Mouse (Mus musculus): ENCODE results near the gene Sel1l3. TPM values are rescaled to one million over a fixed set of nuclear protein-coding genes. Genes with fewer than 3 reads are reported as not detected.

Sel1l3 gene
- polyA plus RNA-seq, 1 experiment from 2014 or later: 2.1 TPM

- ATAC-seq (replicated peaks; ENCODE audit: insufficient number of reproducible peaks, low FRiP score, low TSS enrichment, low read depth): no peak
- H3K9me3 ChIP-seq (replicated peaks; ENCODE audit: control insufficient read depth, low read length): no peaks in the 10 kb centered on the region
Measured at GRCm38 (mm10) chr5:53108668-53109067, 105.1 kb downstream of the Sel1l3 start.

GRCm38 (mm10) chr5:53108026-53108425 is 105.7 kb downstream of the Sel1l3 start:
- no peak overlapping the region for H3K9ac ChIP-seq (replicated peaks; ENCODE audit: low read length)
- H3K4me1 ChIP-seq (ENCODE audit: control insufficient read depth, insufficient read depth, low read length): no peaks in the 10 kb centered on the region
- DNase-seq (ENCODE audit: low spot score) (no peak), ATAC-seq (replicated peaks; ENCODE audit: insufficient number of reproducible peaks, low FRiP score, low TSS enrichment, low read depth) (no peak)
- H3K27me3 ChIP-seq (ENCODE audit: control insufficient read depth, insufficient read depth, low read length): no peaks in the 10 kb centered on the region
- WGBS: 86% methylated on average over 9 of the region's 9 CpGs
- H3K27ac ChIP-seq (replicated peaks; ENCODE audit: low read depth, low read length): no peak overlapping the region
- H3K4me3 ChIP-seq (ENCODE audit: low read depth, low read length): no peak overlapping the region
- no peak overlapping the region for H3K4me2 ChIP-seq (ENCODE audit: low read depth, low read length)
- H3K9me3 ChIP-seq (replicated peaks; ENCODE audit: control insufficient read depth, low read length): no peaks in the 10 kb centered on the region
- H3K36me3 ChIP-seq (replicated peaks; ENCODE audit: control insufficient read depth, insufficient read depth, low read depth, low read length): no peaks in the 10 kb centered on the region

More at GRCm38 (mm10) chr5:53108668-53109067, 105.1 kb downstream of the Sel1l3 start:
- WGBS: 81% methylated on average over 1 of the region's 1 CpGs
- Histone ChIP-seq H3K4me1 (ENCODE audit: control insufficient read depth, insufficient read depth, low read length) (no peaks in the 10 kb centered on the region), H3K4me2 (ENCODE audit: low read depth, low read length) (no peak overlapping the region), H3K9ac (replicated peaks; ENCODE audit: low read length) (no peak overlapping the region), H3K27me3 (ENCODE audit: control insufficient read depth, insufficient read depth, low read length) (no peaks in the 10 kb centered on the region), H3K36me3 (replicated peaks; ENCODE audit: control insufficient read depth, insufficient read depth, low read depth, low read length) (no peaks in the 10 kb centered on the region), H3K4me3 (ENCODE audit: low read depth, low read length) (no peak overlapping the region), H3K27ac (replicated peaks; ENCODE audit: low read depth, low read length) (no peak overlapping the region)
- DNase-seq (ENCODE audit: low spot score): peak; percentile 19

GRCm38 (mm10) chr5:53106731-53107130 is 107.0 kb downstream of the Sel1l3 start:
- Histone ChIP-seq H3K4me3 (ENCODE audit: low read depth, low read length) (no peak overlapping the region), H3K4me2 (ENCODE audit: low read depth, low read length) (no peak overlapping the region), H3K9ac (replicated peaks; ENCODE audit: low read length) (no peak overlapping the region), H3K27me3 (ENCODE audit: control insufficient read depth, insufficient read depth, low read length) (no peaks in the 10 kb centered on the region), H3K4me1 (ENCODE audit: control insufficient read depth, insufficient read depth, low read length) (no peaks in the 10 kb centered on the region), H3K27ac (replicated peaks; ENCODE audit: low read depth, low read length) (no peak overlapping the region), H3K36me3 (replicated peaks; ENCODE audit: control insufficient read depth, insufficient read depth, low read depth, low read length) (no peaks in the 10 kb centered on the region), H3K9me3 (replicated peaks; ENCODE audit: control insufficient read depth, low read length) (no peaks in the 10 kb centered on the region)
- WGBS: 45% methylated on average over 4 of the region's 4 CpGs
- no peak for DNase-seq (ENCODE audit: low spot score)
- ATAC-seq (replicated peaks; ENCODE audit: insufficient number of reproducible peaks, low FRiP score, low TSS enrichment, low read depth): no peak

- DNase-seq (ENCODE audit: low spot score): no peak
- ATAC-seq (replicated peaks; ENCODE audit: insufficient number of reproducible peaks, low FRiP score, low TSS enrichment, low read depth): no peak
- 81% methylated on average over 4 of the region's 4 CpGs for WGBS
- Histone ChIP-seq H3K9me3 (replicated peaks; ENCODE audit: control insufficient read depth, low read length) (no peaks in the 10 kb centered on the region), H3K4me3 (ENCODE audit: low read depth, low read length) (no peak overlapping the region), H3K27me3 (ENCODE audit: control insufficient read depth, insufficient read depth, low read length) (no peaks in the 10 kb centered on the region), H3K9ac (replicated peaks; ENCODE audit: low read length) (no peak overlapping the region), H3K4me2 (ENCODE audit: low read depth, low read length) (no peak overlapping the region), H3K4me1 (ENCODE audit: control insufficient read depth, insufficient read depth, low read length) (no peaks in the 10 kb centered on the region), H3K27ac (replicated peaks; ENCODE audit: low read depth, low read length) (no peak overlapping the region), H3K36me3 (replicated peaks; ENCODE audit: control insufficient read depth, insufficient read depth, low read depth, low read length) (no peaks in the 10 kb centered on the region)
Measured at GRCm38 (mm10) chr5:53106125-53106524, 107.6 kb downstream of the Sel1l3 start.

GRCm38 (mm10) chr5:53105716-53106115 is 108.0 kb downstream of the Sel1l3 start:
- ATAC-seq (replicated peaks; ENCODE audit: insufficient number of reproducible peaks, low FRiP score, low TSS enrichment, low read depth) (no peak), DNase-seq (ENCODE audit: low spot score) (no peak)
- Histone ChIP-seq H3K4me1 (ENCODE audit: control insufficient read depth, insufficient read depth, low read length) (no peaks in the 10 kb centered on the region), H3K27ac (replicated peaks; ENCODE audit: low read depth, low read length) (no peak overlapping the region), H3K4me3 (ENCODE audit: low read depth, low read length) (no peak overlapping the region), H3K36me3 (replicated peaks; ENCODE audit: control insufficient read depth, insufficient read depth, low read depth, low read length) (no peaks in the 10 kb centered on the region), H3K4me2 (ENCODE audit: low read depth, low read length) (no peak overlapping the region), H3K27me3 (ENCODE audit: control insufficient read depth, insufficient read depth, low read length) (no peaks in the 10 kb centered on the region), H3K9ac (replicated peaks; ENCODE audit: low read length) (no peak overlapping the region), H3K9me3 (replicated peaks; ENCODE audit: control insufficient read depth, low read length) (no peaks in the 10 kb centered on the region)
- 74% methylated on average over 8 of the region's 8 CpGs for WGBS

GRCm38 (mm10) chr5:53104177-53104855 is 109.4 kb downstream of the Sel1l3 start:
- H3K4me1 ChIP-seq (ENCODE audit: control insufficient read depth, insufficient read depth, low read length): no peaks in the 10 kb centered on the region
- H3K27me3 ChIP-seq (ENCODE audit: control insufficient read depth, insufficient read depth, low read length): no peaks in the 10 kb centered on the region
- no peak overlapping the region for H3K4me3 ChIP-seq (ENCODE audit: low read depth, low read length)
- H3K4me2 ChIP-seq (ENCODE audit: low read depth, low read length): no peak overlapping the region
- H3K9ac ChIP-seq (replicated peaks; ENCODE audit: low read length): no peak overlapping the region
- no peaks in the 10 kb centered on the region for H3K36me3 ChIP-seq (replicated peaks; ENCODE audit: control insufficient read depth, insufficient read depth, low read depth, low read length)
- ATAC-seq (replicated peaks; ENCODE audit: insufficient number of reproducible peaks, low FRiP score, low TSS enrichment, low read depth): no peak
- H3K9me3 ChIP-seq (replicated peaks; ENCODE audit: control insufficient read depth, low read length): no peaks in the 10 kb centered on the region
- H3K27ac ChIP-seq (replicated peaks; ENCODE audit: low read depth, low read length): no peak overlapping the region
- DNase-seq (ENCODE audit: low spot score): no peak
- WGBS: 75% methylated on average over 13 of the region's 13 CpGs

- H3K27me3 ChIP-seq (ENCODE audit: control insufficient read depth, insufficient read depth, low read length): no peaks in the 10 kb centered on the region
- H3K4me2 ChIP-seq (ENCODE audit: low read depth, low read length): no peak overlapping the region
- H3K4me1 ChIP-seq (ENCODE audit: control insufficient read depth, insufficient read depth, low read length): no peaks in the 10 kb centered on the region
- H3K9me3 ChIP-seq (replicated peaks; ENCODE audit: control insufficient read depth, low read length): no peaks in the 10 kb centered on the region
- WGBS: 77% methylated on average over 12 of the region's 12 CpGs
- no peaks in the 10 kb centered on the region for H3K36me3 ChIP-seq (replicated peaks; ENCODE audit: control insufficient read depth, insufficient read depth, low read depth, low read length)
- H3K9ac ChIP-seq (replicated peaks; ENCODE audit: low read length): no peak overlapping the region
- H3K27ac ChIP-seq (replicated peaks; ENCODE audit: low read depth, low read length): no peak overlapping the region
- DNase-seq (ENCODE audit: low spot score): no peak
- H3K4me3 ChIP-seq (ENCODE audit: low read depth, low read length): no peak overlapping the region
- no peak for ATAC-seq (replicated peaks; ENCODE audit: insufficient number of reproducible peaks, low FRiP score, low TSS enrichment, low read depth)
Measured at GRCm38 (mm10) chr5:53101848-53102473, 111.8 kb downstream of the Sel1l3 start.

GRCm38 (mm10) chr5:53091331-53091730 is 122.4 kb downstream of the Sel1l3 start:
- ATAC-seq (replicated peaks; ENCODE audit: insufficient number of reproducible peaks, low FRiP score, low TSS enrichment, low read depth) (no peak), DNase-seq (ENCODE audit: low spot score) (no peak)
- Histone ChIP-seq H3K9ac (replicated peaks; ENCODE audit: low read length) (no peak overlapping the region), H3K36me3 (replicated peaks; ENCODE audit: control insufficient read depth, insufficient read depth, low read depth, low read length) (no peaks in the 10 kb centered on the region), H3K27ac (replicated peaks; ENCODE audit: low read depth, low read length) (no peak overlapping the region), H3K4me3 (ENCODE audit: low read depth, low read length) (no peak overlapping the region), H3K27me3 (ENCODE audit: control insufficient read depth, insufficient read depth, low read length) (no peaks in the 10 kb centered on the region), H3K4me1 (ENCODE audit: control insufficient read depth, insufficient read depth, low read length) (no peaks in the 10 kb centered on the region), H3K4me2 (ENCODE audit: low read depth, low read length) (no peak overlapping the region), H3K9me3 (replicated peaks; ENCODE audit: control insufficient read depth, low read length) (no peaks in the 10 kb centered on the region)
- WGBS: 74% methylated on average over 3 of the region's 3 CpGs

Data from embryonic facial prominence, embryonic 11.5 days (tissue).